Mouse (Mus musculus): ENCODE results near the gene Cd96.
"Not testable (repeated sequence)": the region's sequence is repeated elsewhere in the genome, so short reads cannot be mapped to it uniquely, and the experiment has no call there.

Cd96 gene

GRCm38 (mm10) chr16:46120020-46120419 lies at the start of gene Cd96:
TSS of gene Cd96 (minus strand) at chr16:46120251.
- DNase-seq (ENCODE audit: extremely low read depth, low read depth): no peak

GRCm38 (mm10) chr16:46166971-46167370 lies 46.9 kb upstream of the Cd96 start:
- DNase-seq (ENCODE audit: extremely low read depth, low read depth): no peak

GRCm38 (mm10) chr16:46165305-46165704 lies 45.3 kb upstream of the Cd96 start:
- no peak for DNase-seq (ENCODE audit: extremely low read depth, low read depth)

DNA sequence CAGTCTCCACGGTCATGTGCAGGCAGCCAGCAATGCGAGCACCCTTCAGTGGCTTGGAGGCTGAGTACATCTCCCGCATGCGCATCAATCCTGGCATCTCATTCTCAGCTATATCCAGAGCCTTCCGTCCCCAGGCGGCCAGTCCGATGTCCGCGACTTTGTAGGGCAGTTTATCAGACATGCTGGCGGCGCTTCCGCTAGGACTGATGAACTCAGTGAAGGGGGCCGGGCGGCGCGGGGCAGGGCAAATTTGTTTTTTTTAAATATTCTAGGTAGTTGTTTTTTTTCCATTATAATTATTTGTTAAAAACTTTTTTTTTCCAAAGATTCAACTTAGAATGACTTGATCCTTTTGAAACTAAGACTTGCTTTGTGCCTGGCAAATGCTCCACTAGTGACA lies 34.8 kb upstream of the Cd96 start, which contains the start of gene Gm4737:
TSS of gene Gm4737 (minus strand) at position 246 of the 400 bp plus-strand sequence.
- not testable (repeated sequence) for DNase-seq (ENCODE audit: extremely low read depth, low read depth)

- no peak for DNase-seq (ENCODE audit: extremely low read depth, low read depth)
Observed at GRCm38 (mm10) chr16:46151141-46151540, 31.1 kb upstream of the Cd96 start.

DNA sequence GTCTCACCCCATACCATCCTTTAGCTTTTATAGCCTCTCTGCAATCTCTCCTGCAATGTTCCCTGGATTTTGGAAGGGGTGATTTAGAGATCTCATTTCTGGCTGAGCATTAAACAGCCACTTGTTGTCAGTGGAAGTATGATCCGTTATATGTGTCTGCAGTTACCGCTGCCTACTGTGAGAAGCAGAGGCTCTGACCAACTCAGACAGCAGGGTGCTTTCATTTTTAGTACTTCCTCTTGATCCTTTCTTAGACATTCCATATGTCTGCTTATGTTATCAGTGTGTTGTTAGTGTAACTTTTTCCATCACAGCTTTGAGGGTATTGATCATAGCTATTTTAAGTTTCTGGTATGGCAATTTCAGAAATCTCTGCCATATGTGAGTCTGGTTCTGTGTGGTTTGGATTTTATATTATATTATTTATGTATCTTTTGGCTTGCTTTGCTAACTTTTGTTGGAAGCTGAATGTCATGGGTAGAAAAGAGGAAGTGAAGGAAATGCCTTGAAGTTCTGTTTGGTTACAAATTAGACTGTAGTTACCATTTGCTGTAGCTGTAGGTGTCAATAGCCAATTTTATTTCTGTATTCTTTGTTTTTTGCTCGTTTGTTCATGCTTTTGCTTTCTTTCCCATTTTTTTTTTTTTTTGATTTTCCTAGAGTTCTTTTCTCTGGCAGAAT lies 28.8 kb upstream of the Cd96 start:
- DNase-seq (ENCODE audit: extremely low read depth, low read depth): peak; percentile 5

DNA sequence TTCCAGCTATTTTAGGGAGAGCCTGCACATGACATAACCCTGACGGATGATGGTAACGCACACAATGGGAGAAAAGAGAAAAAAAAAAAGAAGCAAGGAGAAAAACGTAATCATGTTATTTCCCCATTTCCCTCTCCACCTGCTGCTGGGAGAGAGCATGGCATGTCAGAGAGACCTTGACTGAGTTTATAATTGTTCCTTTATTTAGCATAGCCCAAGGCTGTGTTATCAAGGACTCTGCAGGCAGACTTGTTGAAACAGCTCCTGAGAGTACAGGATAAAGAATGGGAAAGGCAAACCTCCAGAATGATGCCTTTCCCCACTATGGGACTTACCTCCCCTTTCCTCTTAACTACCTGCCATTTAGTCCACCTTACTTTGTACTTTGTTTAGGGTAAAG lies 26.9 kb upstream of the Cd96 start:
- DNase-seq (ENCODE audit: extremely low read depth, low read depth): no peak

- no peak for DNase-seq (ENCODE audit: extremely low read depth, low read depth)
Observed at GRCm38 (mm10) chr16:46122238-46122637, 2.2 kb upstream of the Cd96 start.

GRCm38 (mm10) chr16:46121420-46121819 lies 1.4 kb upstream of the Cd96 start:
- DNase-seq (ENCODE audit: extremely low read depth, low read depth): no peak

DNA sequence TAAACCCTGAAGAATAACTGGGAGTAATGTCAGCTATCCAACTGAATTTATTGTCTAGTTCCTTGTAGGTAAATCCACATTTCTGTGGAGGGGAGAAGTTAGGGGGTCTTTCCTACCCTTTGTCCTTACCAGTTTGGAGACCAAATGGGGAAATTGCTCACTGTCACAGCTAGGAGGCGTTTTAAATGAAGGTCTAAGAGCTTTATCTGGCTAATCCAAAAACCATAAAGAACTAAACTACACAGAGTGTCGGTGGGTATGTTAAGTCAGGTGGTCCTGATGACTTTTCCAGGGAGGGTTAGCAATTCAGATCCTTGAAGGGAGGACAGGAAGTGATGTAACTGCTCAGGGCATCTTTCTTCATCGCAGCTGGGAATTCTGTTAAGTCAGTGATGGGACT lies 556 bp upstream of the Cd96 start:
- DNase-seq (ENCODE audit: extremely low read depth, low read depth): no peak

GRCm38 (mm10) chr16:46117645-46118044 lies 2.4 kb downstream of the Cd96 start:
- DNase-seq (ENCODE audit: extremely low read depth, low read depth): no peak

- DNase-seq (ENCODE audit: extremely low read depth, low read depth): no peak
Observed at GRCm38 (mm10) chr16:46114727-46115126, 5.3 kb downstream of the Cd96 start.

DNA sequence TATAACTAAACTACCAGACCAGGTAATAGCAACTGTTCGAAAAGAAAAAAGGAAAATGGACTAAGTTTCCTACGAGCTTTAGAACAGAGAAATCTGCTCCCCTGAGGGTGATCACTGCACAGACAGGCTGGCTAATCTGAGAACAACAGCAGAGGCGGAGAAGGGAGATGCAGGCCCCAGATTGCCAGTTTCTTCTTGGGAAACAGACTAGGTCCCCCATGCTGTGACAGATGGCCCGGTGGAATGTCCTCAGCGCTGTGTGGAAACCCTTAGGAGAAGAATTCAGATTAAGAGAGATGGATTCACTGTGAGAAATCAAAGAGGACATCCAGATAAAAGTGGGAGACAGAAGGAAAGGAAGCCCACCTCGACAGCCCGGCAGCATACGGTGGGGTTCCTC lies 10.5 kb downstream of the Cd96 start:
- DNase-seq (ENCODE audit: extremely low read depth, low read depth): no peak

GRCm38 (mm10) chr16:46107431-46107830 lies 12.6 kb downstream of the Cd96 start:
- DNase-seq (ENCODE audit: extremely low read depth, low read depth): no peak

- DNase-seq (ENCODE audit: extremely low read depth, low read depth): no peak
Observed at GRCm38 (mm10) chr16:46104491-46104890, 15.6 kb downstream of the Cd96 start.

DNA sequence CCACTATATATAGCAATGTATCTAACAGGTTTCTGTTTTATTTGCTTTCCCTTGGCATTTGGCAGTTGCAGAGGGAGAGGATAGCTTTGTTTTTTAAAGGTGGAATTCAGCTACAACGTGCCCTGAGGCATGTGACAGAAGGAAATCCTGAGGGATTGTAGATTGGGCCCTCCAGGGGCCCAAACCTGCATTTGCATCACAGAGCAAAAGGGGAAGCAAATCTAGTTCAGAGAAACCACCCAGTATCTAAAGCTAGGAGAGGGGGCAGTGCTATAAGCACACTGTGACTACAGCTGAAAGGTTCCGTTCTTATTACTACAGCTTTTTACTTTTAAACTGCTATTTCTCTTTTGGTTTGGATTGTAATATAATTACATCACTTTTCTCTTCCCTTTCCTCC lies 18.3 kb downstream of the Cd96 start:
- no peak for DNase-seq (ENCODE audit: extremely low read depth, low read depth)

- no peak for DNase-seq (ENCODE audit: extremely low read depth, low read depth)
Observed at GRCm38 (mm10) chr16:46100286-46100685, 19.8 kb downstream of the Cd96 start.

- DNase-seq (ENCODE audit: extremely low read depth, low read depth): no peak
Observed at GRCm38 (mm10) chr16:46097421-46097820, 22.6 kb downstream of the Cd96 start.

GRCm38 (mm10) chr16:46094478-46094877 lies 25.6 kb downstream of the Cd96 start:
- DNase-seq (ENCODE audit: extremely low read depth, low read depth): no peak

DNA sequence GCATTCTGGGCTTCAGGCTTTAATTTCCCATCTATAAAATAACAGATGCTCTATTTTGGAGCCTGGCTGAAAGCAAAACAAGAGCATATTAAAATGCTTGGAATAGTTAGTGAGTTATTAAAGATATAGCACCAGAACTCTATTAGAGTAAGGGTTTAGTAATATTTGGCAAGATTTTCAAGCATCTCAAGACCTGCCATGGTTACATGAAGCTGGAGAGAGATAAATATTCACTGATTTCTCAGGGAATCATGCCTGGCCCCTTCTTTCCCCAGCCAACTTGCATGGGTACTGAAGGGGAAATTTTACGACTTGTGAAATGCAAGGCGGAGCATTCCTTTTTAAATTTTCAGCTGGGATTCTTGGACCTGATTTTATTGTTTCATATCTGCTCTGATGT lies 27.1 kb downstream of the Cd96 start:
- DNase-seq (ENCODE audit: extremely low read depth, low read depth): no peak

GRCm38 (mm10) chr16:46086874-46087473 lies 33.1 kb downstream of the Cd96 start:
- no peak for DNase-seq (ENCODE audit: extremely low read depth, low read depth)

GRCm38 (mm10) chr16:46068000-46068399 lies 52.1 kb downstream of the Cd96 start:
- DNase-seq (ENCODE audit: extremely low read depth, low read depth): no peak

DNA sequence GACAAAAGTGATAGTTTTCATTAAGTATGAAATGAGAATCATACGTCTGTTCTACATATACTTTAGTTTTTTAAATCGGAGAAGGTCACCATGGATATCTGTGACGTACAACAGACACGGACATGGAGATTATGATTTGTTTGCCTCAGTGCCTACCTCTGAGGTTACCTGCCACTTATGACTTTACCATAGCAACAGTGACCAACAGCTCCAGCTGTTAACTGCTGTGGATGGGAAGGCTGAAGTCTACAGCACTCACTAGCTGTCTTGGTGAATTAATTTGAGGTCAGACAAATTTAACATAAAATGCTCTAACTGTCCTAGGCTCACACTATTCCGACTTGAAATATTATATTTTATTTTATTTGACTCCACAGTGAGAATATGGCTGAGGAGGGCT lies 56.8 kb downstream of the Cd96 start:
- DNase-seq (ENCODE audit: extremely low read depth, low read depth): no peak

All from MEL-GATA-1-ER (cell line).